Mouse (Mus musculus): ENCODE data around the gene Zfand3.

DNA sequence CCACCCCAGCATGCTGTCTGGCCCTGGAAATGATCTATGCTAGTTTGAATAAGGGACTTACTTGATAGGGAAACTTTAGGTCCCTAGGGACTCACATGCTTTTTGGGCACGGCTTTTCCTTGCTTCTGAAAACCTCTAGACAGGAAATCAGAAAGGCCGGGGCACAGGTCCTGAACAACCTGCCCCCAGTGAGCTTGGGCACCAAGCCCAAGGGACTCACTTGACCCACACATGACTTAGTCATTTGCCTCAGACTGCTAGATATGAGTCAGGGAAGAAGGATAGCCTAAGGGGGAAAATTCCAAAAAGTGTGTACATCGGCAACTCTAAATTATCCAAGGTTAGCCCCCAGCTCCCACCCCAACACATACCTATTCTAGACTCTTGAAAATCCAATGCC, 10.5 kb upstream of the Zfand3 start:
- no peak for TF ChIP-seq EP300 (IDR thresholded peaks at IDR 0.05; ENCODE audit: low read depth)
- no peak for TF ChIP-seq CTCF (IDR thresholded peaks at IDR 0.05; ENCODE audit: low read depth)

Data from liver, embryonic 14.5 days (tissue).